In the genomic region with DNA sequence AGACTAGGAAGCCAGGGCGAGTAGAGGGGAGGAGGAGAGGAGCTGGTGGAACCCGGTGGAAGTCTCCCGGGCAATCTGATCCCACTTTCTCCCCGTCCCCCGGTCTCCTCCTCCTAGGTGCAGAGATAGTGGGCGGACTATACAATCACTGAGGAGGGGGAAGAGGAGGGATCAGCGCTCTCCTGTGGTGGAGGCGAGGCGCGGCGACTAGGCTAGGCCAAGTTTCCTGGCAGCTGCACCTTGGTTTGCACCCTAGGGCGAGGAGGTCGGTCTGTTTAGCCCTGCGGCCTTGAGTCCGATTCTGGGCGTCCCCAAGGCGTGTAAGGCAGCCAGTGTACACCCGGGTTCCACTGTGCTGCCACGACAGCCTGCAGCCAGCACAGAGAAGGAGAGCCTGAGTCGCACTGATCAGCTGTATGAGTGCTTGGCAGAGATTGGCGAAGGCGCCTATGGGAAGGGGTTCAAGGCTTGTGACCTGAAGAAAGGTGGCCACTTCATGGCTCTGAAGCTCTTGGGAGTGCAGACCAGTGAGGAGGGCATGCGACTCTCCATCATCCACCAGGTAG, we compare ENCODE assay signal across 9 mouse cellular contexts. TPM values are rescaled to one million over a fixed set of nuclear protein-coding genes. Genes with fewer than 3 reads are reported as not detected.
DNase-seq lines count a peak whose midpoint lies in the region; ATAC-seq and TF ChIP-seq lines count a peak whose summit lies in the region.
"Not testable (repeated sequence)": the region's sequence is repeated elsewhere in the genome, so short reads cannot be mapped to it uniquely, and the experiment has no call there.
"Had no signal": no experiment of that assay in that cellular context is flagged by ENCODE, and none has a peak within 500 bp of the region (broad histone marks: within the 10 kb centered on the region; RNA-seq: fewer than 3 reads in every experiment).

No protein-coding gene starts in this region.

- peak; percentile 5 for DNase-seq in brain, adult 2 months (ENCODE audit: low read depth, low spot score)
- peak; percentile 54 for DNase-seq in intestine, embryonic 14.5 days (ENCODE audit: low spot score)
- DNase-seq in limb, embryonic 14.5 days (ENCODE audit: low spot score) = not testable (repeated sequence)
- peak; percentile 86 for DNase-seq in midbrain, embryonic 11.5 days (ENCODE audit: low spot score, missing footprints)
- peak; percentile 3 for DNase-seq in ovary, postnatal 10 days (ENCODE audit: low spot score)

- H3K4me3 ChIP-seq in embryonic facial prominence, embryonic 15.5 days (replicated peaks) = peak overlapping the region; percentile 24
- H3K4me3 ChIP-seq in heart, embryonic 13.5 days = peak overlapping the region; percentile 41
- H3K4me3 ChIP-seq in intestine, embryonic 14.5 days (ENCODE audit: low read depth, low read length) = peak overlapping the region; percentile 20
- peak overlapping the region; percentile 10; the same call in 1 of the 2 replicates for H3K4me3 ChIP-seq in limb, embryonic 14.5 days (replicated peaks; ENCODE audit: low read length)
- H3K4me3 ChIP-seq in midbrain, embryonic 11.5 days (ENCODE audit: low read depth, low read length) = peak overlapping the region; percentile 5; the same call in 1 of the 2 replicates

- peak overlapping the region; percentile 48 for H3K4me2 ChIP-seq in embryonic facial prominence, embryonic 15.5 days (replicated peaks)
- H3K4me2 ChIP-seq in heart, embryonic 13.5 days = peak overlapping the region; percentile 67
- peak overlapping the region; percentile 49 for H3K4me2 ChIP-seq in intestine, embryonic 14.5 days (ENCODE audit: low read length)
- peak overlapping the region; percentile 41 for H3K4me2 ChIP-seq in limb, embryonic 14.5 days (replicated peaks; ENCODE audit: low read depth, low read length, severe bottlenecking)
- peak overlapping the region; percentile 29; the same call in 1 of the 2 replicates for H3K4me2 ChIP-seq in midbrain, embryonic 11.5 days

- H3K27ac ChIP-seq in embryonic facial prominence, embryonic 15.5 days (replicated peaks); heart, embryonic 13.5 days (replicated peaks); intestine, embryonic 14.5 days (ENCODE audit: low read depth); limb, embryonic 14.5 days (replicated peaks; ENCODE audit: low read depth, low read length); midbrain, embryonic 11.5 days (ENCODE audit: low read depth, low read length): not testable (repeated sequence)

- H3K9ac ChIP-seq in embryonic facial prominence, embryonic 15.5 days; intestine, embryonic 14.5 days (ENCODE audit: low read length): not testable (repeated sequence)
- peak overlapping the region; percentile 65 for H3K9ac ChIP-seq in heart, embryonic 13.5 days
- peak overlapping the region; percentile 28 for H3K9ac ChIP-seq in limb, embryonic 14.5 days (ENCODE audit: low read depth, low read length, severe bottlenecking)
- H3K9ac ChIP-seq in midbrain, embryonic 11.5 days (ENCODE audit: low read length) = peak overlapping the region; percentile 12; the same call in 1 of the 2 replicates

- not testable (repeated sequence) for H3K27me3 ChIP-seq in embryonic facial prominence, embryonic 15.5 days; heart, embryonic 13.5 days (replicated peaks); intestine, embryonic 14.5 days (replicated peaks; ENCODE audit: control insufficient read depth, insufficient read depth, low read length); limb, embryonic 14.5 days (ENCODE audit: control insufficient read depth, insufficient read depth, low read length); midbrain, embryonic 11.5 days (ENCODE audit: control insufficient read depth, insufficient read depth, low read length)

- 9% methylated on average over 23 of the region's 23 CpGs for WGBS in embryonic facial prominence, embryonic 15.5 days
- 7% methylated on average over 18 of the region's 23 CpGs for WGBS in heart, embryonic 13.5 days
- 14% methylated on average over 23 of the region's 23 CpGs for WGBS in intestine, embryonic 14.5 days
- 9% methylated on average over 23 of the region's 23 CpGs for WGBS in limb, embryonic 14.5 days
- 8% methylated on average over 23 of the region's 23 CpGs for WGBS in midbrain, embryonic 11.5 days

- H3K4me1 ChIP-seq in embryonic facial prominence, embryonic 15.5 days; heart, embryonic 13.5 days; intestine, embryonic 14.5 days (replicated peaks; ENCODE audit: control insufficient read depth, insufficient read depth, low read length); limb, embryonic 14.5 days (ENCODE audit: control insufficient read depth, insufficient read depth, low read length); midbrain, embryonic 11.5 days (ENCODE audit: control insufficient read depth, insufficient read depth, low read length): not testable (repeated sequence)

- not testable (repeated sequence) for H3K36me3 ChIP-seq in embryonic facial prominence, embryonic 15.5 days; heart, embryonic 13.5 days; intestine, embryonic 14.5 days (ENCODE audit: control insufficient read depth, insufficient read depth, low read length); limb, embryonic 14.5 days (ENCODE audit: control insufficient read depth, insufficient read depth, low read length); midbrain, embryonic 11.5 days (ENCODE audit: control insufficient read depth, insufficient read depth, low read length)

- H3K9me3 ChIP-seq in embryonic facial prominence, embryonic 15.5 days (replicated peaks); heart, embryonic 13.5 days; intestine, embryonic 14.5 days (ENCODE audit: control insufficient read depth, low read length); limb, embryonic 14.5 days (ENCODE audit: control insufficient read depth, low read length); midbrain, embryonic 11.5 days (ENCODE audit: control insufficient read depth, low read length): not testable (repeated sequence)

- not testable (repeated sequence) for TF ChIP-seq POLR2A in limb, embryonic 14.5 days (IDR thresholded peaks at IDR 0.05; ENCODE audit: borderline replicate concordance, extremely low read depth, insufficient read depth, insufficient read length)

- ATAC-seq in embryonic facial prominence, embryonic 15.5 days (ENCODE audit: insufficient number of reproducible peaks, low FRiP score, low TSS enrichment, low read depth) = peak; percentile 19; the same call in 1 of the 2 replicates
- not testable (repeated sequence) for ATAC-seq in heart, embryonic 13.5 days (ENCODE audit: extremely low read depth, insufficient number of reproducible peaks, low FRiP score, low TSS enrichment)
- peak; percentile 47; the same call in 1 of the 2 replicates for ATAC-seq in intestine, embryonic 14.5 days (replicated peaks; ENCODE audit: low FRiP score, low TSS enrichment, low read depth)
- ATAC-seq in limb, embryonic 14.5 days (ENCODE audit: low FRiP score, low read depth) = 0 out of 2 replicates have a peak, but pooled peaks have one; percentile 19
- ATAC-seq in midbrain, embryonic 11.5 days (ENCODE audit: low FRiP score) = peak; percentile 77

RNA-seq across cellular contexts. Expression of a gene that starts 12.4 kb away (rescaled TPM):
- not detected in 2 replicates for polyA plus RNA-seq in embryonic facial prominence, embryonic 15.5 days (2015; fragmentation: Nextera tagmentation; extraction: Ambion mirVana)
- polyA plus RNA-seq in heart, embryonic 13.5 days (2015; fragmentation: Nextera tagmentation; extraction: Ambion mirVana) = not detected in 2 replicates
- not detected in 2 replicates for polyA plus RNA-seq in intestine, embryonic 14.5 days (2014; fragmentation: Nextera tagmentation; extraction: Ambion mirVana)
- polyA plus RNA-seq in limb, embryonic 14.5 days (2012; rRNA removed) = not detected in 2 replicates
- polyA plus RNA-seq in limb, embryonic 14.5 days (2014; fragmentation: Nextera tagmentation; extraction: Ambion mirVana) = not detected in 2 replicates
- not detected in 2 replicates for polyA plus RNA-seq in midbrain, embryonic 11.5 days (2014; fragmentation: Nextera tagmentation; extraction: Ambion mirVana)
- polyA plus RNA-seq: inflammation-experienced regulatory T-cells, adult 6 months; myocyte had no signal

RNA-seq across cellular contexts. Expression of a gene that starts 49.3 kb away (rescaled TPM):
- polyA plus RNA-seq in embryonic facial prominence, embryonic 15.5 days (2015; fragmentation: Nextera tagmentation; extraction: Ambion mirVana) = not detected in 2 replicates
- polyA plus RNA-seq in heart, embryonic 13.5 days (2015; fragmentation: Nextera tagmentation; extraction: Ambion mirVana) = not detected in 2 replicates
- not detected in 2 replicates for polyA plus RNA-seq in intestine, embryonic 14.5 days (2014; fragmentation: Nextera tagmentation; extraction: Ambion mirVana)
- polyA plus RNA-seq in limb, embryonic 14.5 days (2012; rRNA removed) = not detected in 2 replicates
- not detected in 2 replicates for polyA plus RNA-seq in limb, embryonic 14.5 days (2014; fragmentation: Nextera tagmentation; extraction: Ambion mirVana)
- not detected in 2 replicates for polyA plus RNA-seq in midbrain, embryonic 11.5 days (2014; fragmentation: Nextera tagmentation; extraction: Ambion mirVana)
- polyA plus RNA-seq: inflammation-experienced regulatory T-cells, adult 6 months; myocyte had no signal
